14 mouse cellular contexts compared by ENCODE assay signal in genomic region chr11:18940916-18941315, GRCm38 (mm10).
DNase-seq lines count a peak whose midpoint lies in the region; ATAC-seq and TF ChIP-seq lines count a peak whose summit lies in the region.
"Had no signal": no experiment of that assay in that cellular context is flagged by ENCODE, and none has a peak within 500 bp of the region (broad histone marks: within the 10 kb centered on the region; RNA-seq: fewer than 3 reads in every experiment).

No protein-coding gene starts in this region.

- DNase-seq in heart, postnatal 36 days, result no peak
- DNase-seq in lung, postnatal 0 days (ENCODE audit: low spot score), result peak; percentile 37
- DNase-seq in lung, adult 18-20 months, result no peak
- no peak for DNase-seq in stomach, postnatal 0 days (ENCODE audit: low spot score)
- no peak for DNase-seq in layer of hippocampus, adult 9-11 months
- DNase-seq: cerebellum, postnatal 14 days; layer of hippocampus, postnatal 36 days; lung, postnatal 4 days; thymus, adult 18-20 months had no signal

- TF ChIP-seq EP300 in lung, postnatal 0 days (IDR thresholded peaks at IDR 0.05), result no peak
- no peak for TF ChIP-seq EP300 in stomach, postnatal 0 days (optimal IDR thresholded peaks at IDR 0.05)

- no peaks in the 10 kb centered on the region for H3K9me3 ChIP-seq in heart, embryonic 13.5 days
- H3K9me3 ChIP-seq in lung, postnatal 0 days (ENCODE audit: low read length), result no peaks in the 10 kb centered on the region
- no peaks in the 10 kb centered on the region for H3K9me3 ChIP-seq in stomach, postnatal 0 days (ENCODE audit: control insufficient read depth, low read length)
- H3K9me3 ChIP-seq: hindbrain, embryonic 15.5 days; limb, embryonic 12.5 days had no signal

- no peak overlapping the region for H3K9ac ChIP-seq in heart, embryonic 13.5 days
- no peak overlapping the region for H3K9ac ChIP-seq in lung, postnatal 0 days (replicated peaks; ENCODE audit: low read depth)
- H3K9ac ChIP-seq in stomach, postnatal 0 days (ENCODE audit: low read length), result no peak overlapping the region
- H3K9ac ChIP-seq: hindbrain, embryonic 15.5 days; limb, embryonic 12.5 days had no signal

- H3K27me3 ChIP-seq in heart, embryonic 13.5 days (replicated peaks), result no peaks in the 10 kb centered on the region
- no peaks in the 10 kb centered on the region for H3K27me3 ChIP-seq in lung, postnatal 0 days (replicated peaks; ENCODE audit: insufficient read depth, low read length)
- no peaks in the 10 kb centered on the region for H3K27me3 ChIP-seq in stomach, postnatal 0 days (ENCODE audit: control insufficient read depth, insufficient read depth, low read length)
- H3K27me3 ChIP-seq: hindbrain, embryonic 15.5 days had no signal

- H3K4me3 ChIP-seq in heart, embryonic 13.5 days, result no peak overlapping the region
- no peak overlapping the region for H3K4me3 ChIP-seq in lung, postnatal 0 days (ENCODE audit: low read depth, low read length)
- no peak overlapping the region for H3K4me3 ChIP-seq in embryonic fibroblast, embryonic 13.5 days (ENCODE audit: insufficient read depth, low read length)
- no peak overlapping the region for H3K4me3 ChIP-seq in stomach, postnatal 0 days (ENCODE audit: low read depth, low read length)
- H3K4me3 ChIP-seq: hindbrain, embryonic 15.5 days; limb, embryonic 12.5 days had no signal

- peaks cover 79% of the 10 kb centered on the region for H3K4me1 ChIP-seq in heart, embryonic 13.5 days
- no peaks in the 10 kb centered on the region for H3K4me1 ChIP-seq in lung, postnatal 0 days (ENCODE audit: insufficient read depth, low read depth, low read length)
- H3K4me1 ChIP-seq in embryonic fibroblast, embryonic 13.5 days (ENCODE audit: control insufficient read depth, insufficient read depth, low read length), result peaks cover 12% of the 10 kb centered on the region
- H3K4me1 ChIP-seq in stomach, postnatal 0 days (replicated peaks; ENCODE audit: control insufficient read depth, insufficient read depth), result no peaks in the 10 kb centered on the region; the same call in none of the 2 replicates

- H3K4me2 ChIP-seq in heart, embryonic 13.5 days, result peak overlapping the region; percentile 0; the same call in 1 of the 2 replicates
- H3K4me2 ChIP-seq in lung, postnatal 0 days (replicated peaks; ENCODE audit: low read depth, low read length), result peak overlapping the region; percentile 30; the same call in 1 of the 2 replicates
- peak overlapping the region; percentile 21 for H3K4me2 ChIP-seq in stomach, postnatal 0 days (replicated peaks; ENCODE audit: low read depth)
- H3K4me2 ChIP-seq: hindbrain, embryonic 15.5 days; limb, embryonic 12.5 days had no signal

- no peak for TF ChIP-seq CTCF in lung, postnatal 0 days (IDR thresholded peaks at IDR 0.05)
- no peak for TF ChIP-seq CTCF in embryonic fibroblast, embryonic 13.5 days (IDR thresholded peaks at IDR 0.05; ENCODE audit: borderline replicate concordance, insufficient read depth, low read length)
- no peak for TF ChIP-seq CTCF in stomach, postnatal 0 days (IDR thresholded peaks at IDR 0.05; ENCODE audit: low read depth)

- 44% methylated on average over 4 of the region's 4 CpGs for WGBS in heart, embryonic 13.5 days
- 39% methylated on average over 4 of the region's 4 CpGs for WGBS in lung, postnatal 0 days
- 32% methylated on average over 4 of the region's 4 CpGs for WGBS in stomach, postnatal 0 days

- intact Hi-C loops in heart, postnatal 36 days (cut with DNase I), result loop anchor here (5.0 kb wide), 1 partner anchor 44 kb away; no protein-coding TSS in a partner anchor

- H3K36me3 ChIP-seq in heart, embryonic 13.5 days, result peaks cover 19% of the 10 kb centered on the region
- no peaks in the 10 kb centered on the region for H3K36me3 ChIP-seq in lung, postnatal 0 days (ENCODE audit: insufficient read depth, low read length)
- no peaks in the 10 kb centered on the region for H3K36me3 ChIP-seq in stomach, postnatal 0 days (ENCODE audit: control insufficient read depth, insufficient read depth, low read length)
- H3K36me3 ChIP-seq: hindbrain, embryonic 15.5 days; limb, embryonic 12.5 days had no signal

- no peak for TF ChIP-seq POLR2A in embryonic fibroblast, embryonic 13.5 days (IDR thresholded peaks at IDR 0.05; ENCODE audit: low read depth, low read length)

- no peak for ATAC-seq in heart, embryonic 13.5 days (ENCODE audit: extremely low read depth, insufficient number of reproducible peaks, low FRiP score, low TSS enrichment)
- ATAC-seq in lung, postnatal 0 days, result no peak; the same call in 1 of the 2 replicates
- no peak for ATAC-seq in stomach, postnatal 0 days (ENCODE audit: low FRiP score, low TSS enrichment)
- ATAC-seq: activated CD4-positive, CD25-positive, alpha-beta regulatory T cell, adult 4 months had no signal

- H3K27ac ChIP-seq in heart, embryonic 13.5 days (replicated peaks), result peak overlapping the region; percentile 8
- H3K27ac ChIP-seq in lung, postnatal 0 days (ENCODE audit: low read length), result no peak overlapping the region
- peak overlapping the region; percentile 81 for H3K27ac ChIP-seq in embryonic fibroblast, embryonic 13.5 days (ENCODE audit: insufficient read depth, low read length)
- no peak overlapping the region for H3K27ac ChIP-seq in stomach, postnatal 0 days (replicated peaks)
- H3K27ac ChIP-seq: hindbrain, embryonic 15.5 days; limb, embryonic 12.5 days had no signal

Comparison
In these comparisons a context has a peak if more than half of its experiments do, and no peak if none do; other contexts are left out.
1. H3K27ac ChIP-seq: peak in heart, embryonic 13.5 days (single experiment) and embryonic fibroblast, embryonic 13.5 days (single experiment); none in lung, postnatal 0 days (single experiment) and stomach, postnatal 0 days (single experiment).
2. Peak in every context shown above with its lines, with median percentiles within 50 percentile points of each other: H3K4me2 ChIP-seq.